In genomic region chr8:8552779-8553178, GRCm38 (mm10) we compare ENCODE assay signal across 25 mouse cellular contexts.
DNase-seq lines count a peak whose midpoint lies in the region; ATAC-seq and TF ChIP-seq lines count a peak whose summit lies in the region.
"Had no signal": no experiment of that assay in that cellular context is flagged by ENCODE, and none has a peak within 500 bp of the region (broad histone marks: within the 10 kb centered on the region; RNA-seq: fewer than 3 reads in every experiment).

No protein-coding gene starts in this region.

- H3K27ac ChIP-seq in midbrain, postnatal 0 days (ENCODE audit: low read depth, low read length): no peak overlapping the region
- H3K27ac ChIP-seq in midbrain, embryonic 15.5 days: no peak overlapping the region
- H3K27ac ChIP-seq: embryonic facial prominence, embryonic 13.5 days; gastrocnemius, adult 2 months; intestine, embryonic 15.5 days; liver, embryonic 13.5 days; midbrain, embryonic 13.5 days had no signal

- H3K4me3 ChIP-seq in midbrain, postnatal 0 days (ENCODE audit: low read depth, low read length): no peak overlapping the region
- H3K4me3 ChIP-seq in midbrain, embryonic 15.5 days: no peak overlapping the region
- H3K4me3 ChIP-seq: embryonic facial prominence, embryonic 13.5 days; erythroblast, embryonic 14.5 days; gastrocnemius, adult 2 months; intestine, embryonic 15.5 days; liver, embryonic 13.5 days; midbrain, embryonic 13.5 days had no signal

- H3K27me3 ChIP-seq in midbrain, postnatal 0 days (ENCODE audit: insufficient read depth, low read length): no peaks in the 10 kb centered on the region
- no peaks in the 10 kb centered on the region; the same call in 1 of the 2 replicates for H3K27me3 ChIP-seq in midbrain, embryonic 15.5 days (replicated peaks)
- H3K27me3 ChIP-seq: embryonic facial prominence, embryonic 13.5 days; intestine, embryonic 15.5 days; liver, embryonic 13.5 days had no signal

- H3K9ac ChIP-seq in midbrain, postnatal 0 days (replicated peaks; ENCODE audit: low read length, poor library complexity, severe bottlenecking): no peak overlapping the region
- H3K9ac ChIP-seq in midbrain, embryonic 15.5 days: no peak overlapping the region
- H3K9ac ChIP-seq: embryonic facial prominence, embryonic 13.5 days; intestine, embryonic 15.5 days; liver, embryonic 13.5 days; midbrain, embryonic 13.5 days had no signal

- intact Hi-C loops in gastrocnemius, postnatal 36 days (cut with DNase I): no loop called here

- no peaks in the 10 kb centered on the region for H3K9me3 ChIP-seq in midbrain, postnatal 0 days (ENCODE audit: low read length)
- H3K9me3 ChIP-seq in midbrain, embryonic 15.5 days: no peaks in the 10 kb centered on the region
- H3K9me3 ChIP-seq: embryonic facial prominence, embryonic 13.5 days; intestine, embryonic 15.5 days; liver, embryonic 13.5 days had no signal

- H3K36me3 ChIP-seq in midbrain, postnatal 0 days (ENCODE audit: insufficient read depth, low read length): no peaks in the 10 kb centered on the region
- no peaks in the 10 kb centered on the region for H3K36me3 ChIP-seq in midbrain, embryonic 15.5 days (replicated peaks)
- H3K36me3 ChIP-seq: embryonic facial prominence, embryonic 13.5 days; intestine, embryonic 15.5 days; liver, embryonic 13.5 days; midbrain, embryonic 13.5 days had no signal

- peak; percentile 58 for DNase-seq in midbrain, postnatal 0 days (ENCODE audit: low spot score)
- peak; percentile 59 for DNase-seq in cerebellum, adult 8-10 months
- peak; percentile 77 to 87 for DNase-seq in cerebellum, postnatal 25 days
- DNase-seq in kidney, postnatal 25 days: no peak
- DNase-seq in gastrocnemius, postnatal 36 days: no peak
- DNase-seq in layer of hippocampus, postnatal 10 days (ENCODE audit: low spot score in 2 of 2): no peak
- DNase-seq: adrenal gland, postnatal 25 days; gastrocnemius, adult 2 months; heart, postnatal 14 days; kidney, adult 2 months; kidney, postnatal 4 days; liver, embryonic 13.5 days; lung, adult 18-20 months; lung, postnatal 4 days; spleen, adult 18-20 months had no signal

- no peak for ATAC-seq in midbrain, postnatal 0 days (ENCODE audit: low FRiP score)
- no peak for ATAC-seq in midbrain, embryonic 15.5 days (replicated peaks)
- peak; percentile 89 for ATAC-seq in cerebellum, adult (ENCODE audit: insufficient number of reproducible peaks, low FRiP score, low TSS enrichment)
- ATAC-seq: CD4-positive, CD25-positive, alpha-beta regulatory T cell, adult 4 months; forebrain, embryonic 16.5 days; hindbrain, embryonic 16.5 days; intestine, embryonic 15.5 days; lung, postnatal 0 days; midbrain, embryonic 13.5 days had no signal

- no peak for TF ChIP-seq CTCF in midbrain, postnatal 0 days (IDR thresholded peaks at IDR 0.05)

- H3K4me1 ChIP-seq in midbrain, postnatal 0 days (ENCODE audit: insufficient read depth, low read length): no peaks in the 10 kb centered on the region
- H3K4me1 ChIP-seq in midbrain, embryonic 15.5 days: no peaks in the 10 kb centered on the region
- H3K4me1 ChIP-seq: liver, embryonic 13.5 days; midbrain, embryonic 13.5 days had no signal

- WGBS in midbrain, postnatal 0 days: 74% methylated on average over 1 of the region's 1 CpGs
- WGBS in midbrain, embryonic 15.5 days: 74% methylated on average over 1 of the region's 1 CpGs

- no peak overlapping the region for H3K4me2 ChIP-seq in midbrain, postnatal 0 days (ENCODE audit: low read depth, low read length, poor library complexity, severe bottlenecking)
- H3K4me2 ChIP-seq in midbrain, embryonic 15.5 days: no peak overlapping the region
- H3K4me2 ChIP-seq: embryonic facial prominence, embryonic 13.5 days; intestine, embryonic 15.5 days; liver, embryonic 13.5 days; midbrain, embryonic 13.5 days had no signal

Comparison
In these comparisons a context has a peak if more than half of its experiments do, and no peak if none do; other contexts are left out.
1. DNase-seq: peak in midbrain, postnatal 0 days (single experiment), cerebellum, adult 8-10 months (single experiment) and cerebellum, postnatal 25 days (2 of 2); none in kidney, postnatal 25 days (0 of 2), gastrocnemius, postnatal 36 days (0 of 2) and layer of hippocampus, postnatal 10 days (0 of 2).